Mouse (Mus musculus) kidney, embryonic 15.5 days (tissue): ENCODE measurements around the gene Ccdc152. TPM values are rescaled to one million over a fixed set of nuclear protein-coding genes. Genes with fewer than 3 reads are reported as not detected.
"Not testable (repeated sequence)": the region's sequence is repeated elsewhere in the genome, so short reads cannot be mapped to it uniquely, and the experiment has no call there.

Experiments
- ATAC-seq: fragments of 200-750 bp; cut with Nextera tagmentation; replicated peaks from 2 replicates; pipeline ENCODE4 v1.8.0; 2017; ENCODE audit warnings: moderate TSS enrichment; ENCODE audit not compliant: low FRiP score
- H3K27ac ChIP-seq: fragments of 300-500 bp; sonication (generic); 2 replicates; pipeline ENCODE4 v1.5.1; 2015; ENCODE audit warnings: mild to moderate bottlenecking, inconsistent platforms
- H3K27me3 ChIP-seq: fragments of 300-500 bp; sonication (generic); 2 replicates; pipeline ENCODE4 v1.6.1; 2015; ENCODE audit warnings: inconsistent platforms
- H3K36me3 ChIP-seq: fragments of 300-500 bp; sonication (generic); 2 replicates; pipeline ENCODE4 v1.6.1; 2015; ENCODE audit warnings: inconsistent platforms
- H3K4me1 ChIP-seq: fragments of 300-500 bp; sonication (generic); 2 replicates; pipeline ENCODE4 v1.6.1; 2015; ENCODE audit warnings: inconsistent platforms
- H3K4me2 ChIP-seq: fragments of 300-500 bp; sonication (generic); 2 replicates; pipeline ENCODE4 v1.6.1; 2015; ENCODE audit warnings: moderate library complexity, mild to moderate bottlenecking, inconsistent platforms
- H3K4me3 ChIP-seq: fragments of 300-500 bp; sonication (generic); replicated peaks from 2 replicates; pipeline ENCODE4 v1.5.1; 2015; ENCODE audit warnings: mild to moderate bottlenecking, inconsistent platforms
- H3K9ac ChIP-seq: fragments of 300-500 bp; sonication (generic); 2 replicates; pipeline ENCODE4 v1.6.1; 2015; ENCODE audit warnings: mild to moderate bottlenecking, inconsistent platforms
- H3K9me3 ChIP-seq: fragments of 300-500 bp; sonication (generic); replicated peaks from 2 replicates; pipeline ENCODE4 v1.6.1; 2016; ENCODE audit warnings: inconsistent platforms
- WGBS: fragments of 180-500 bp; shearing (Covaris S2); methylation state at CpG from one replicate; pipeline ENCODE4 v1.1.7; 2015; ENCODE audit warnings: mixed read lengths; 5-methylcytosine and 5-hydroxymethylcytosine counted together
- polyA plus RNA-seq: library from polyadenylated mRNA; unstranded; fragments of >200 nt; fragmentation: Nextera tagmentation; extraction: Ambion mirVana; gene quantifications from 2 replicates; pipeline ENCODE4 v1.2.1, GENCODE M21; 2015

The Ccdc152 gene
- polyA plus RNA-seq, 1 experiment from 2014 or later = not detected

- 83% methylated on average over 2 of the region's 2 CpGs for WGBS
- ATAC-seq = no peak
Measured at GRCm38 (mm10) chr15:3250620-3251019, 52.7 kb downstream of the Ccdc152 start.

GRCm38 (mm10) chr15:3245036-3245435 is 58.3 kb downstream of the Ccdc152 start:
- H3K36me3 ChIP-seq, H3K4me1 ChIP-seq, H3K9ac ChIP-seq, H3K4me3 ChIP-seq, H3K9me3 ChIP-seq, ATAC-seq, H3K4me2 ChIP-seq, H3K27me3 ChIP-seq, H3K27ac ChIP-seq: not testable (repeated sequence)
- 82% methylated on average over 10 of the region's 10 CpGs for WGBS

More at GRCm38 (mm10) chr15:3250620-3251019, 52.7 kb downstream of the Ccdc152 start:
- Histone ChIP-seq H3K9me3 (no peaks in the 10 kb centered on the region), H3K36me3 (no peaks in the 10 kb centered on the region), H3K4me2 (no peak overlapping the region), H3K27ac (no peak overlapping the region), H3K4me3 (no peak overlapping the region), H3K4me1 (no peaks in the 10 kb centered on the region), H3K27me3 (no peaks in the 10 kb centered on the region), H3K9ac (no peak overlapping the region)

GRCm38 (mm10) chr15:3237963-3238362 is 65.4 kb downstream of the Ccdc152 start:
- Histone ChIP-seq H3K27me3 (no peaks in the 10 kb centered on the region), H3K4me1 (0 out of 2 replicates have a peak, but pooled peaks cover 2% of the 10 kb centered on the region), H3K27ac (no peak overlapping the region), H3K4me3 (no peak overlapping the region), H3K4me2 (no peak overlapping the region), H3K9ac (no peak overlapping the region), H3K36me3 (no peaks in the 10 kb centered on the region), H3K9me3 (no peaks in the 10 kb centered on the region)
- no peak for ATAC-seq
- 86% methylated on average over 1 of the region's 1 CpGs for WGBS

GRCm38 (mm10) chr15:3236338-3236737 is 67.0 kb downstream of the Ccdc152 start:
- no peak overlapping the region for H3K4me3 ChIP-seq
- no peak overlapping the region for H3K9ac ChIP-seq
- 88% methylated on average over 2 of the region's 2 CpGs for WGBS
- H3K27ac ChIP-seq = no peak overlapping the region
- H3K4me2 ChIP-seq = no peak overlapping the region
- H3K4me1 ChIP-seq = 0 out of 2 replicates have a peak, but pooled peaks cover 8% of the 10 kb centered on the region
- no peaks in the 10 kb centered on the region for H3K9me3 ChIP-seq
- H3K36me3 ChIP-seq = no peaks in the 10 kb centered on the region
- no peaks in the 10 kb centered on the region for H3K27me3 ChIP-seq
- ATAC-seq = no peak

- no peak overlapping the region for H3K9ac ChIP-seq
- H3K9me3 ChIP-seq = no peaks in the 10 kb centered on the region
- no peak for ATAC-seq
- H3K4me2 ChIP-seq = no peak overlapping the region
- H3K4me3 ChIP-seq = no peak overlapping the region
- no peak overlapping the region for H3K27ac ChIP-seq
- no peaks in the 10 kb centered on the region for H3K27me3 ChIP-seq
- WGBS = 95% methylated on average over 3 of the region's 3 CpGs
- H3K4me1 ChIP-seq = 0 out of 2 replicates have a peak, but pooled peaks cover 8% of the 10 kb centered on the region
- no peaks in the 10 kb centered on the region for H3K36me3 ChIP-seq
Measured at GRCm38 (mm10) chr15:3233837-3234551, 69.3 kb downstream of the Ccdc152 start.

GRCm38 (mm10) chr15:3232168-3232835 is 71.0 kb downstream of the Ccdc152 start:
- no peaks in the 10 kb centered on the region for H3K27me3 ChIP-seq
- no peak overlapping the region for H3K4me2 ChIP-seq
- H3K4me3 ChIP-seq = no peak overlapping the region
- H3K36me3 ChIP-seq = no peaks in the 10 kb centered on the region
- H3K4me1 ChIP-seq = 0 out of 2 replicates have a peak, but pooled peaks cover 8% of the 10 kb centered on the region
- 19% methylated on average over 9 of the region's 9 CpGs for WGBS
- no peak overlapping the region for H3K9ac ChIP-seq
- no peaks in the 10 kb centered on the region for H3K9me3 ChIP-seq
- 0 out of 2 replicates have a peak overlapping the region, but pooled peaks have one; percentile 30 for H3K27ac ChIP-seq
- peak; percentile 67 for ATAC-seq

- H3K27me3 ChIP-seq = no peaks in the 10 kb centered on the region
- no peaks in the 10 kb centered on the region for H3K36me3 ChIP-seq
- ATAC-seq = no peak
- 69% methylated on average over 4 of the region's 4 CpGs for WGBS
- H3K9me3 ChIP-seq = no peaks in the 10 kb centered on the region
- no peak overlapping the region for H3K4me2 ChIP-seq
- H3K27ac ChIP-seq = no peak overlapping the region
- H3K4me1 ChIP-seq = 0 out of 2 replicates have a peak, but pooled peaks cover 8% of the 10 kb centered on the region
- H3K4me3 ChIP-seq = no peak overlapping the region
- H3K9ac ChIP-seq = no peak overlapping the region
Measured at GRCm38 (mm10) chr15:3231004-3231403, 72.3 kb downstream of the Ccdc152 start.

Other genes starting within 250 kb of the Ccdc152 start
- gene Selenop, start 35.0 kb downstream of the Ccdc152 start, polyA plus RNA-seq = 134 and 147 TPM in 2 replicates